Mouse (Mus musculus): ENCODE data around the gene Ccdc97. TPM values are rescaled to one million over a fixed set of nuclear protein-coding genes. Genes with fewer than 3 reads are reported as not detected.
A peak's percentile ranks its signal among the peaks of the same experiment; 100 is the strongest.

Ccdc97 gene
- polyA plus RNA-seq, 1 experiment from 2014 or later: 18.5 TPM

DNA sequence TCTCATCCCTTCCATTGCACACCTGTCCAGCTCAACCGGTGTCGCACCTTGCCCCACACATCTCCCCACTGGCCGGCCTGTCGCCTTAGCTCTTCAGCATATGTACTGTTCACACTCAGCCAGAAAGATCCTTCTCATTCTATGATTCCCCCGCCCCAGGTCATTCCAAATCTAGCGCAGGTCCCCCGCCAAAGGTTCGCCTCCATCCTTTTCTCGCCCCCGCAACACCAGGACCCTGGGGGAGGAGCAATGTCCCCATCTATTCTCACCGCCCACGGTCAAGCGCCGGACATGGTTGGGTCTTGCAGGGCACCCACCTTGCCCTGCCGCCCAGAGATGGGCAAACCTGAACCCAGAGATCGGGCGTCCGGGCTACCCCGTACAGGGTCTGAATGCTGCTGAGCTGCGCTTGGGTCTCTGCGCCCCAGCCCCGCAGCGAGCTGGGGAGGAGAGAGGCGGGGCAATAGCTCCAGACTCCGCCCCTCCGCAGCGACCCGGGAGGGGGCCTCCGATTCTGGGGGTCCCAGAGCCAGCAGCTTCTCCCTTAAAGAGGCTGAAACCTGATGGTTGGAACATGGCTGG lies 44.1 kb downstream of the Ccdc97 start, which contains the start of gene Tmem91:
Tmem91 (minus strand) TSS at position 448 of the 582 bp plus-strand sequence.
- peak within 1 kb of the TSS; percentile 34 for H3K4me3 ChIP-seq (replicated peaks)
- H3K36me3 ChIP-seq: no peaks in the 10 kb centered on the region
- peaks cover 12% of the 10 kb centered on the region for H3K4me1 ChIP-seq (replicated peaks)
- no peaks in the 10 kb centered on the region for H3K9me3 ChIP-seq
- H3K4me2 ChIP-seq (replicated peaks): peak within 1 kb of the TSS; percentile 73
- peak within 1 kb of the TSS; percentile 26 for H3K9ac ChIP-seq
- WGBS: 3% methylated on average over 29 of the region's 29 CpGs
- no peak within 1 kb of the TSS for H3K27ac ChIP-seq
- peaks cover 26% of the 10 kb centered on the region for H3K27me3 ChIP-seq (replicated peaks)
- peak; percentile 26; the same call in 1 of the 2 replicates for ATAC-seq

DNA sequence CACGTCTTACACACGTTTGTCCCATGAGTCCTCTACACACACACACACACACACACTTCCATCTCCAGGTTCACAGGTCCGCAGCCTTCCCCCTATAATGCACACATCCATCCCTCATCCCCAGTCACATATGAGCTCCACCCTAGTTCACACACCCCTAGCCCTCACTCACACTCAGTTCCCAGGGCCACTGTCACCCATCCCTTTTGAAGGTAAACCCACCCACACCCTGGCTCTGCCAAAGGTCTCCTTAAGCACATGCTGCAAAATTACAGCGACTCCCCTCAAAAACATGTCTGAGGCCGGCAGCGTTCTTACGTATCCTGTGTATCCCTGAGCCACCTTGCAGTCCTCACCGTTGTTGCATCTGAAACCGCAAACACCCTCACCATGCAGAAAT lies 44.6 kb downstream of the Ccdc97 start:
- Histone ChIP-seq H3K27ac (no peak overlapping the region), H3K4me3 (replicated peaks) (0 out of 2 replicates have a peak overlapping the region, but pooled peaks have one; percentile 34), H3K9me3 (no peaks in the 10 kb centered on the region), H3K36me3 (no peaks in the 10 kb centered on the region), H3K4me1 (replicated peaks) (peaks cover 12% of the 10 kb centered on the region), H3K27me3 (replicated peaks) (peaks cover 26% of the 10 kb centered on the region), H3K4me2 (replicated peaks) (peak overlapping the region; percentile 73), H3K9ac (no peak overlapping the region)
- WGBS: 22% methylated on average over 9 of the region's 9 CpGs
- ATAC-seq: no peak

DNA sequence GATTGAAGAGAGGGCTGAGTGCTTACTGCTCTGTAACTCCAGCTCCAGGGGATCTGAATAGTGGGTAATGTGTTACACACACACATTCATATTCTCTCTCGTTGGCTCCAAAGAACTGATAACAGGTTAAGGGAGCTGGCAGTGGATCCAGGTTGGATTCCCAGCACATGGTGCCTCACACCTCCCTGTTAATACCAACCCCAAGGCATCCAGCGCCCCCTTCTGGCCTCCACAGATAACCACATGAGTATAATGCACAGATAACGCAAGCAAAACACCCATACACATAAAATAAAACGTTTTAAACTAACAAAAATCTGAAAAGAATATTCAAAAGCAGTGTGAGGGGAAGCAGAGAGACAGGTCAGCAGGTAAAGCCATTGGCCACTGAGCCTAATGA lies 46.4 kb downstream of the Ccdc97 start:
- WGBS: 53% methylated on average over 4 of the region's 4 CpGs

DNA sequence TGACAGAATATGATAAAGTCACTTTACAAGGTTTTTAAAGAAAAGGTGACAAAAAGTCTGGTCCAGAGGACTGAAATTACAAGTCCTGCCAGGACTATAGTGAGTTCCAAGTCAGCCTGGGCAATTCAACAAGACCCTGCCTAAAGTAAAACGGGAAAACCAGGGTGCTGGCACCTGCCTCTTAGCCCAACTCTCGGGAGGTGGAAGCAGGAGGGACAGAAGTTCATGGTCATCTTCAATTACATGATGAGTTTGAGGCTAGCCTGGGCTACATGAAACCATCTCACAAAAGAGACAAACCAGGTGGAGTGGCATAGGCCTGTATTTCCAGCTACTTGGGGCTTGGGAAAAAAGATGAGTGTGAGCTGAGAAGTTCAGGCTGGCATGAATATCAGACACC lies 47.2 kb downstream of the Ccdc97 start:
- WGBS: 70% methylated on average over 2 of the region's 2 CpGs
- no peak for ATAC-seq
- no peak overlapping the region for H3K4me2 ChIP-seq (replicated peaks)

More for the DNA sequence above, 46.4 kb downstream of the Ccdc97 start:
- Histone ChIP-seq H3K9me3 (no peaks in the 10 kb centered on the region), H3K27ac (no peak overlapping the region), H3K4me1 (replicated peaks) (peaks cover 12% of the 10 kb centered on the region), H3K36me3 (0 out of 2 replicates have a peak, but pooled peaks cover 5% of the 10 kb centered on the region), H3K4me3 (replicated peaks) (no peak overlapping the region), H3K9ac (no peak overlapping the region), H3K27me3 (replicated peaks) (peaks cover 26% of the 10 kb centered on the region), H3K4me2 (replicated peaks) (no peak overlapping the region)
- ATAC-seq: no peak

DNA sequence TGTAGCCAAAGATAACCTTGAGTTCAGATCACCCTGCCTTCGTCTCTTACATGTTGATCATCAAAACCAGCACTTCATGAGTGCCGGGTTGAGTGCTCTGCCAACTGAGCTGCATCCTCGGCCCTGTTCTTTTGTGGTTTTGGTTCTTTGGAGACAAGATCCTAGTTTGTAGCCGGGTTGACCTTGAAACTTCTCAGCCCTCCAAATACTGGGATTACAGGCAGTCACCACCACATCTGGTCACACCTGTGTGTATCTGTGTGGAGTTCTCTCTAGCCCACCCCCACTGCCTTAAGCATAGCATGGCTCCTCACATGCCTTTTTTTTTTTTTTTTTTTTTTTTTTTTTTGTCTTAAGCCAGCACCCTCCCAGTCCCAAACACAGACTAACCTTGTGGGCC lies 48.8 kb downstream of the Ccdc97 start:
- Histone ChIP-seq H3K4me1 (replicated peaks) (peaks cover 6% of the 10 kb centered on the region), H3K9me3 (no peaks in the 10 kb centered on the region), H3K4me2 (replicated peaks) (no peak overlapping the region), H3K4me3 (replicated peaks) (no peak overlapping the region), H3K9ac (no peak overlapping the region), H3K36me3 (peaks cover 12% of the 10 kb centered on the region; the same call in 1 of the 2 replicates), H3K27ac (no peak overlapping the region), H3K27me3 (replicated peaks) (peaks cover 21% of the 10 kb centered on the region)
- ATAC-seq: no peak
- WGBS: 97% methylated on average over 4 of the region's 4 CpGs

More for the DNA sequence above, 47.2 kb downstream of the Ccdc97 start:
- Histone ChIP-seq H3K27ac (no peak overlapping the region), H3K4me3 (replicated peaks) (no peak overlapping the region), H3K9ac (no peak overlapping the region), H3K36me3 (0 out of 2 replicates have a peak, but pooled peaks cover 5% of the 10 kb centered on the region), H3K9me3 (no peaks in the 10 kb centered on the region), H3K4me1 (replicated peaks) (peaks cover 12% of the 10 kb centered on the region), H3K27me3 (replicated peaks) (peaks cover 26% of the 10 kb centered on the region)

DNA sequence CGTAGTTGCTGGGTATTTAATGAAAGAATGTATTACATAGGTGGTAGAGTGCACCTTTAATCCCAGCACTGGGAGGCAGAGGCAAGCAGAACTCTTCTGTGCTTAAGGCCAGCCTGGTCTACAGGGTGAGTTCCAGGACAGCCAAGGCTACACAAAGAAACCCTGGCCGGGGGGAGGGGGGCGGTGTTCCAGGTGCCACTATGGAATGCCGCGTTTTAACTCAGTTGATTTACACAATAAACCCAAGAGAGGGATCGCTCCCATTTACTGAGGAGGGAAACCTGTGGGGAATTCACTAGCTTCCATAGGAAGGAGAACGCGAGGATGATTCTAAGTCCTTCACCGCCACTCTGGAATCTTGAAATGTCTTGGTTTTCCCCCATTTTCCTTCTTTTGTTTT lies 49.3 kb downstream of the Ccdc97 start:
- Histone ChIP-seq H3K27me3 (replicated peaks) (peaks cover 16% of the 10 kb centered on the region), H3K36me3 (peaks cover 16% of the 10 kb centered on the region; the same call in 1 of the 2 replicates), H3K9ac (no peak overlapping the region), H3K4me3 (replicated peaks) (no peak overlapping the region), H3K4me2 (replicated peaks) (no peak overlapping the region), H3K9me3 (no peaks in the 10 kb centered on the region), H3K4me1 (replicated peaks) (peaks cover 2% of the 10 kb centered on the region), H3K27ac (no peak overlapping the region)
- ATAC-seq: no peak
- 72% methylated on average over 9 of the region's 9 CpGs for WGBS

DNA sequence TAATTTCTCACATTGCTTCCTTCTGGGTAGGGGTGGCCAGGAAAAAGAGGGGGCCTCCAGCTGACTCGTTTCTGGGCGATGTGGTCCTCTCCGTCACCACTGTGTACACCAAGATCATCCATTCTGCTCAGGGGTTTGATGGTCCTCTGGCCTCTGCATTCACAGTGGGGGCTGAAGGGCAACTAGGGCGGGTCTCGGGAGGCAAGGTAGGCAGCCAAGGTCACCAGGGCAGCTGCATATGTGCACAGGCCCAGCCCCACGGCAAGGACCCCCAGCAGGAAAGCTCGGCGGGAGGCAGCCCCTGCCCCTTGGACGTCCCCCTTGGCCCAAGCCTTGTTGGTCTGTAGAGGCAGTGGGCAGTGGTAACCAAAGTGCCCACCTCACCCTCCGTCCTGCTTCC lies 49.7 kb downstream of the Ccdc97 start:
- Histone ChIP-seq H3K9ac (no peak overlapping the region), H3K27me3 (replicated peaks) (peaks cover 11% of the 10 kb centered on the region), H3K4me1 (replicated peaks) (no peaks in the 10 kb centered on the region), H3K9me3 (no peaks in the 10 kb centered on the region), H3K27ac (no peak overlapping the region), H3K4me3 (replicated peaks) (no peak overlapping the region), H3K4me2 (replicated peaks) (no peak overlapping the region), H3K36me3 (peaks cover 16% of the 10 kb centered on the region; the same call in 1 of the 2 replicates)
- ATAC-seq: no peak
- WGBS: 87% methylated on average over 10 of the region's 10 CpGs

DNA sequence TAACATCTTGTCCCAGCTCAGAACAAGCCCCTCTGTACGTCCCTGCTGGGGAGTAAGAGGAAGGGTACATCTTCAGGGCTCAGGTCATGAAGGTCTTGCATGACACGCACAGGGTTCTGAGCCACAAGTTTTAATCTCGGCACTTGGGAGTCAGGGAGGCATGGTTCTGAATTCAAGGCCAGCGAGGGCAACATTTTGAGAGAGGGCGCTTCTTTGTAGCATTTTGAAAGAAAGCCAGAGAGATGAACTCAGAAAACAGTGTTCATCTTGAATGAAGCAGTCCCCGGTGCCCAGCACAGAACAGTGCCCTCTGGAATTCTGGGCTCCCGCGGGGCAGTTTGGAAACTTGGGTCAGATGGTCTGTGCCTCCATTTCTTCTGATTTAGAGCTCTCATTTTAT lies 52.5 kb downstream of the Ccdc97 start:
- Histone ChIP-seq H3K9me3 (no peaks in the 10 kb centered on the region), H3K27ac (no peak overlapping the region), H3K27me3 (replicated peaks) (no peaks in the 10 kb centered on the region), H3K4me2 (replicated peaks) (no peak overlapping the region), H3K36me3 (peaks cover 16% of the 10 kb centered on the region; the same call in 1 of the 2 replicates), H3K4me3 (replicated peaks) (no peak overlapping the region), H3K4me1 (replicated peaks) (no peaks in the 10 kb centered on the region), H3K9ac (no peak overlapping the region)
- no peak for ATAC-seq
- WGBS: 93% methylated on average over 8 of the region's 8 CpGs

Other genes starting within 250 kb of the Ccdc97 start
- gene Ceacam1, start 241.5 kb downstream of the Ccdc97 start, polyA plus RNA-seq (2015; fragmentation: Nextera tagmentation; extraction: Ambion mirVana): 31.4 and 32.3 TPM in 2 replicates
- gene Ceacam2, start 179.2 kb downstream of the Ccdc97 start, polyA plus RNA-seq (2015; fragmentation: Nextera tagmentation; extraction: Ambion mirVana): 0.10 and 0.18 TPM in 2 replicates
- gene Erich4, start 103.2 kb downstream of the Ccdc97 start, polyA plus RNA-seq (2015; fragmentation: Nextera tagmentation; extraction: Ambion mirVana): 13.3 and 19.0 TPM in 2 replicates
- 38.4 and 43.4 TPM in 2 replicates for gene Dmac2, start 99.7 kb downstream of the Ccdc97 start, polyA plus RNA-seq (2015; fragmentation: Nextera tagmentation; extraction: Ambion mirVana)
- 7.1 and 8.6 TPM in 2 replicates for gene B3gnt8, start 92.4 kb downstream of the Ccdc97 start, polyA plus RNA-seq (2015; fragmentation: Nextera tagmentation; extraction: Ambion mirVana)
- 44.7 and 49.2 TPM in 2 replicates for gene Bckdha, start 60.1 kb downstream of the Ccdc97 start, polyA plus RNA-seq (2015; fragmentation: Nextera tagmentation; extraction: Ambion mirVana)
- gene Exosc5, start 59.9 kb downstream of the Ccdc97 start, polyA plus RNA-seq (2015; fragmentation: Nextera tagmentation; extraction: Ambion mirVana): 80.5 and 87.7 TPM in 2 replicates
- 1.9 and 2.4 TPM in 2 replicates for gene Tmem91, start 43.9 kb downstream of the Ccdc97 start, polyA plus RNA-seq (2015; fragmentation: Nextera tagmentation; extraction: Ambion mirVana)
- gene B9d2, start 38.3 kb downstream of the Ccdc97 start, polyA plus RNA-seq (2015; fragmentation: Nextera tagmentation; extraction: Ambion mirVana): 22.4 and 23.7 TPM in 2 replicates
- 2.3 and 2.5 TPM in 2 replicates for gene Tgfb1, start 32.1 kb downstream of the Ccdc97 start, polyA plus RNA-seq (2015; fragmentation: Nextera tagmentation; extraction: Ambion mirVana)
- 43.9 and 51.5 TPM in 2 replicates for gene Hnrnpul1, start 35.7 kb upstream of the Ccdc97 start, polyA plus RNA-seq (2015; fragmentation: Nextera tagmentation; extraction: Ambion mirVana)
- gene Axl, start 69.6 kb upstream of the Ccdc97 start, polyA plus RNA-seq (2015; fragmentation: Nextera tagmentation; extraction: Ambion mirVana): 69.8 and 71.5 TPM in 2 replicates
- 33.2 and 35.9 TPM in 2 replicates for gene Cyp2s1, start 97.8 kb upstream of the Ccdc97 start, polyA plus RNA-seq (2015; fragmentation: Nextera tagmentation; extraction: Ambion mirVana)
- not detected in 2 replicates for gene Cyp2b10, start 178.5 kb upstream of the Ccdc97 start, polyA plus RNA-seq (2015; fragmentation: Nextera tagmentation; extraction: Ambion mirVana)